Mouse (Mus musculus) forebrain, embryonic 16.5 days (tissue): Measurements from ENCODE around the gene Urb1. TPM values are rescaled to one million over a fixed set of nuclear protein-coding genes. Genes with fewer than 3 reads are reported as not detected.
A peak's percentile ranks its signal among the peaks of the same experiment; 100 is the strongest.

Source experiments
- ATAC-seq: fragments of 200-750 bp; cut with Nextera tagmentation; 2 replicates; pipeline ENCODE4 v1.8.0; 2017; ENCODE audit warnings: mild to moderate bottlenecking, moderate library complexity
- H3K27ac ChIP-seq: fragments of 300-500 bp; sonication (generic); 2 replicates; pipeline ENCODE4 v1.5.1; 2014; ENCODE audit warnings: low read length, control low read depth
- H3K27me3 ChIP-seq: fragments of 300-500 bp; sonication (generic); replicated peaks from 2 replicates; pipeline ENCODE4 v1.6.1; 2014; ENCODE audit warnings: low read length; ENCODE audit not compliant: control insufficient read depth, insufficient read depth
- H3K36me3 ChIP-seq: fragments of 300-500 bp; sonication (generic); 2 replicates; pipeline ENCODE4 v1.6.1; 2014; ENCODE audit not compliant: control insufficient read depth, insufficient read depth
- H3K4me1 ChIP-seq: fragments of 300-500 bp; sonication (generic); replicated peaks from 2 replicates; pipeline ENCODE4 v1.6.1; 2014; ENCODE audit warnings: low read length; ENCODE audit not compliant: control insufficient read depth, insufficient read depth
- H3K4me2 ChIP-seq: fragments of 300-500 bp; sonication (generic); 2 replicates; pipeline ENCODE4 v1.6.1; 2014; ENCODE audit warnings: mild to moderate bottlenecking, low read length, control low read depth
- H3K4me3 ChIP-seq: fragments of 300-500 bp; sonication (generic); replicated peaks from 2 replicates; pipeline ENCODE4 v1.5.1; 2014; ENCODE audit warnings: mild to moderate bottlenecking, low read length, control low read depth
- H3K9ac ChIP-seq: fragments of 300-500 bp; sonication (generic); replicated peaks from 2 replicates; pipeline ENCODE4 v1.6.1; 2014; ENCODE audit warnings: low read depth, low read length, control low read depth
- H3K9me3 ChIP-seq: fragments of 300-500 bp; sonication (generic); 2 replicates; pipeline ENCODE4 v1.6.1; 2016; ENCODE audit warnings: low read length; ENCODE audit not compliant: control insufficient read depth
- WGBS: fragments of 180-500 bp; shearing (Covaris S2); extraction: QIAGEN DNeasy Blood & Tissue Kit; methylation state at CpG from one replicate; pipeline ENCODE4 v1.1.7; 2014; 5-methylcytosine and 5-hydroxymethylcytosine counted together
- polyA plus RNA-seq: library from polyadenylated mRNA; unstranded; fragments of >200 nt; fragmentation: Nextera tagmentation; extraction: Ambion mirVana; gene quantifications from 2 replicates; pipeline ENCODE4 v1.2.1, GENCODE M21; 2015

Gene Urb1
- 9.7 and 11.7 TPM in 2 replicates for polyA plus RNA-seq

DNA sequence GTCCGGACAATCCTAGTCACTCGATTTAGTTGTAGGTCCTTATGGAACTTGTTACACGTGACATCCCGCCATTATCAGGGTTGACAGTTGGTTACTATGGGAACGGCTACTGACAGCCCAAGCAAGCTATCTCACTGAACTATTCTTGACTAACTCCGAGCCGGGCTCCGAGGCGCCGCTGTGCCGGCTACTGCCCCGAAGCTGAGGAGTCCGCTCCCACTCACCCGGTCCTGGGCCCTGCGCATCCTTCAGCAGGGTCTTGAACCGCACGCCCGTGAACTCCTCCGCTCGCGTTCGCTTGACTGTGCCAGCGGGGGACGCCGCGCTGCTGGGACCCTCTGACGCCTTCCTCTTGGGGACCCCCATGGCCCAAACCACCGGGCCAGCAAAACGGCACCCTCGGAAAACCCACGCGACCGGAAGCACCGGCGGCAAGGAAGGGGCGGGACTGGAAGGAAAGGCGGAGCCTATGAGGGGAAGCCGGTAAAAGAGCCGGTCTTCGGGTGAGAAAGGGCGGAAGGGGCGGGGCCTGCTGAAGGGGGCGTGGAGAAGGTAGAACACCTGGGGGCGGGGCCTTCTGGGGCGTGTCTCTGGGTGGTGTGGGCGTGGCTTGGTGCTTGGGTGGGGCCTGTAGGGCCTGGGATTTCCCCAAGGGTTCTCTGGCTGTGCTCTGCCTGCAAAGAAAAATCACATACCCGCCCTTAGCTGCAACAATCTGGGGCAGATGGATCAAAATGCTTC, at the start of gene Urb1:
Urb1 (minus strand) TSS at position 439 of the 741 bp plus-strand sequence.
- peak within 1 kb of the TSS; percentile 69 for H3K4me2 ChIP-seq
- no peaks in the 10 kb centered on the region for H3K27me3 ChIP-seq
- no peaks in the 10 kb centered on the region for H3K9me3 ChIP-seq
- peak within 1 kb of the TSS; percentile 69 for H3K27ac ChIP-seq
- peaks cover 11% of the 10 kb centered on the region for H3K4me1 ChIP-seq
- H3K36me3 ChIP-seq: no peaks in the 10 kb centered on the region
- H3K9ac ChIP-seq: peak within 1 kb of the TSS; percentile 54
- ATAC-seq: peak; percentile 94
- H3K4me3 ChIP-seq: peak within 1 kb of the TSS; percentile 71
- under 1% methylated on average over 47 of the region's 47 CpGs for WGBS

DNA sequence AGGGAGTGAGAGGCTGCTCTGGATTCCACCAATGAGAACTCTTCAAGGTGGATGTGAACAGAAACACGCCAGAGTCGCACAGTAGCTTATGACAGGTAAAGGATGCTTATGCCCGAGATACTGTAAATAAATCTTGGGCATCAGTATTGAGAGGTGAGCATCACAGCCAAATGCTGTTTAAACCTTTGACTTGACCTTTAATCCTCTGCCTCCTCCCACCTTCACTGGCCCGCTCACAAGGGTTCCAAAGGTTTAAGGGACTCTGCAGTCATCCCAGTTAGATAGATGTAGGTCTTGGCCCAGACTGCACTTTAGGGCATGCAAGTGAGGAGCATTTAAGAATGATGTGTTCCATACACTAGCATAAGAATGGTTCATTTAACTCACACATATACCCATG, 48.0 kb upstream of the Urb1 start:
- no peaks in the 10 kb centered on the region for H3K9me3 ChIP-seq
- ATAC-seq: no peak
- WGBS: 91% methylated on average over 4 of the region's 4 CpGs
- H3K4me3 ChIP-seq: no peak overlapping the region
- no peaks in the 10 kb centered on the region for H3K27me3 ChIP-seq
- no peak overlapping the region for H3K9ac ChIP-seq
- H3K4me1 ChIP-seq: no peaks in the 10 kb centered on the region
- no peak overlapping the region for H3K4me2 ChIP-seq
- no peak overlapping the region for H3K27ac ChIP-seq
- no peaks in the 10 kb centered on the region for H3K36me3 ChIP-seq

GRCm38 (mm10) chr16:90856552-90857200, 46.5 kb upstream of the Urb1 start:
- H3K4me3 ChIP-seq: no peak overlapping the region
- H3K27me3 ChIP-seq: no peaks in the 10 kb centered on the region
- H3K27ac ChIP-seq: no peak overlapping the region
- H3K9ac ChIP-seq: no peak overlapping the region
- no peaks in the 10 kb centered on the region for H3K36me3 ChIP-seq
- H3K4me2 ChIP-seq: no peak overlapping the region
- no peak for ATAC-seq
- WGBS: 91% methylated on average over 6 of the region's 6 CpGs
- no peaks in the 10 kb centered on the region for H3K4me1 ChIP-seq
- H3K9me3 ChIP-seq: no peaks in the 10 kb centered on the region

- Histone ChIP-seq H3K4me1 (peaks cover 11% of the 10 kb centered on the region), H3K9me3 (no peaks in the 10 kb centered on the region), H3K27ac (no peak overlapping the region), H3K4me2 (no peak overlapping the region), H3K36me3 (no peaks in the 10 kb centered on the region), H3K4me3 (no peak overlapping the region), H3K9ac (no peak overlapping the region), H3K27me3 (no peaks in the 10 kb centered on the region)
- no peak for ATAC-seq
- WGBS: 40% methylated on average over 11 of the region's 11 CpGs
These were observed 41.6 kb upstream of the Urb1 start for GRCm38 (mm10) chr16:90851621-90852334.

- Histone ChIP-seq H3K4me2 (no peak overlapping the region), H3K4me3 (no peak overlapping the region), H3K27me3 (no peaks in the 10 kb centered on the region), H3K36me3 (no peaks in the 10 kb centered on the region), H3K9me3 (no peaks in the 10 kb centered on the region), H3K9ac (no peak overlapping the region), H3K4me1 (peaks cover 15% of the 10 kb centered on the region), H3K27ac (no peak overlapping the region)
- ATAC-seq: peak; percentile 77
- WGBS: 4% methylated on average over 7 of the region's 7 CpGs
These were observed 40.7 kb upstream of the Urb1 start for GRCm38 (mm10) chr16:90850881-90851280.

GRCm38 (mm10) chr16:90849262-90849661, 39.0 kb upstream of the Urb1 start:
- H3K4me2 ChIP-seq: no peak overlapping the region
- no peaks in the 10 kb centered on the region for H3K36me3 ChIP-seq
- no peak for ATAC-seq
- no peaks in the 10 kb centered on the region for H3K9me3 ChIP-seq
- peaks cover 31% of the 10 kb centered on the region for H3K4me1 ChIP-seq
- H3K4me3 ChIP-seq: no peak overlapping the region
- WGBS: 48% methylated on average over 12 of the region's 12 CpGs
- no peak overlapping the region for H3K27ac ChIP-seq
- H3K27me3 ChIP-seq: no peaks in the 10 kb centered on the region
- no peak overlapping the region for H3K9ac ChIP-seq

- H3K27me3 ChIP-seq: no peaks in the 10 kb centered on the region
- peaks cover 31% of the 10 kb centered on the region for H3K4me1 ChIP-seq
- no peak overlapping the region for H3K9ac ChIP-seq
These were observed 38.5 kb upstream of the Urb1 start for GRCm38 (mm10) chr16:90848697-90849096.

GRCm38 (mm10) chr16:90845591-90845990, 35.4 kb upstream of the Urb1 start:
- WGBS: 43% methylated on average over 13 of the region's 13 CpGs
- H3K27ac ChIP-seq: peak overlapping the region; percentile 42; the same call in 1 of the 2 replicates
- H3K36me3 ChIP-seq: no peaks in the 10 kb centered on the region
- H3K27me3 ChIP-seq: no peaks in the 10 kb centered on the region
- no peaks in the 10 kb centered on the region for H3K9me3 ChIP-seq
- no peak overlapping the region for H3K4me3 ChIP-seq
- H3K4me2 ChIP-seq: peak overlapping the region; percentile 25
- ATAC-seq: peak; percentile 41; the same call in 1 of the 2 replicates
- no peak overlapping the region for H3K9ac ChIP-seq
- peaks cover 30% of the 10 kb centered on the region for H3K4me1 ChIP-seq

More at GRCm38 (mm10) chr16:90848697-90849096, 38.5 kb upstream of the Urb1 start:
- no peak overlapping the region for H3K27ac ChIP-seq
- H3K36me3 ChIP-seq: no peaks in the 10 kb centered on the region
- no peak overlapping the region for H3K4me3 ChIP-seq
- H3K9me3 ChIP-seq: no peaks in the 10 kb centered on the region
- ATAC-seq: no peak
- H3K4me2 ChIP-seq: no peak overlapping the region
- WGBS: 63% methylated on average over 7 of the region's 7 CpGs

GRCm38 (mm10) chr16:90845038-90845437, 34.8 kb upstream of the Urb1 start:
- H3K36me3 ChIP-seq: no peaks in the 10 kb centered on the region
- WGBS: 20% methylated on average over 6 of the region's 6 CpGs
- no peaks in the 10 kb centered on the region for H3K9me3 ChIP-seq
- peak overlapping the region; percentile 70 for H3K27ac ChIP-seq
- H3K9ac ChIP-seq: no peak overlapping the region
- H3K27me3 ChIP-seq: no peaks in the 10 kb centered on the region
- H3K4me3 ChIP-seq: no peak overlapping the region
- H3K4me2 ChIP-seq: peak overlapping the region; percentile 25
- peaks cover 26% of the 10 kb centered on the region for H3K4me1 ChIP-seq
- peak; percentile 59; the same call in 1 of the 2 replicates for ATAC-seq
